Comparison of ENCODE assay signal across 20 mouse cellular contexts in genomic region chr16:43647641-43648040, GRCm38 (mm10). TPM values are rescaled to one million over a fixed set of nuclear protein-coding genes. Genes with fewer than 3 reads are reported as not detected.
"Had no signal": no experiment of that assay in that cellular context is flagged by ENCODE, and none has a peak within 500 bp of the region (broad histone marks: within the 10 kb centered on the region; RNA-seq: fewer than 3 reads in every experiment).

No protein-coding gene starts in this region.

- H3K4me1 ChIP-seq: neural tube, embryonic 13.5 days; neural tube, embryonic 15.5 days; stomach, embryonic 15.5 days had no signal

- DNase-seq: retina, postnatal 1 day; right cerebral cortex, adult 18-20 months; right cerebral cortex, postnatal 14 days; right cerebral cortex, postnatal 25 days; right cerebral cortex, postnatal 4 days; spleen, adult 18-20 months; thymus, adult 18-20 months; thymus, adult 2 months; thymus, postnatal 14 days; thymus, postnatal 25 days; thymus, postnatal 36 days; thymus, postnatal 4 days had no signal

- H3K27me3 ChIP-seq: neural tube, embryonic 13.5 days; neural tube, embryonic 15.5 days; stomach, embryonic 15.5 days had no signal

- H3K4me2 ChIP-seq: neural tube, embryonic 13.5 days; neural tube, embryonic 15.5 days; stomach, embryonic 15.5 days had no signal

- H3K36me3 ChIP-seq: stomach, embryonic 15.5 days had no signal

- H3K4me3 ChIP-seq: neural tube, embryonic 13.5 days; neural tube, embryonic 15.5 days; stomach, embryonic 15.5 days had no signal

- H3K27ac ChIP-seq: neural tube, embryonic 13.5 days; neural tube, embryonic 15.5 days; stomach, embryonic 15.5 days; stomach, postnatal 0 days had no signal

- H3K9ac ChIP-seq: neural tube, embryonic 13.5 days; neural tube, embryonic 15.5 days; stomach, embryonic 15.5 days had no signal

- H3K9me3 ChIP-seq: neural tube, embryonic 13.5 days; neural tube, embryonic 15.5 days; stomach, embryonic 15.5 days had no signal

RNA-seq across cellular contexts. Expression of gene Tigit, which starts 16.3 kb away (rescaled TPM):
- total RNA-seq: neutrophil, adult 5-6 weeks had no signal
- polyA plus RNA-seq: neural tube, embryonic 13.5 days; neural tube, embryonic 15.5 days; stomach, embryonic 14.5 days; stomach, embryonic 15.5 days; stomach, embryonic 16.5 days; stomach, postnatal 0 days; testis, adult 2 months had no signal
